Mouse (Mus musculus) stomach, embryonic 15.5 days (tissue): ENCODE measurements around the gene Ahdc1. TPM values are rescaled to one million over a fixed set of nuclear protein-coding genes. Genes with fewer than 3 reads are reported as not detected.

Experiments used
- ATAC-seq: fragments of 200-750 bp; cut with Nextera tagmentation; 2 replicates; pipeline ENCODE4 v1.8.0; 2017; ENCODE audit warnings: low read depth, moderate number of reproducible peaks, moderate TSS enrichment; ENCODE audit not compliant: insufficient read depth, low FRiP score
- H3K27ac ChIP-seq: fragments of 300-500 bp; sonication (generic); 2 replicates; pipeline ENCODE4 v1.5.1; 2015; ENCODE audit warnings: mild to moderate bottlenecking, inconsistent platforms
- H3K27me3 ChIP-seq: fragments of 300-500 bp; sonication (generic); replicated peaks from 2 replicates; pipeline ENCODE4 v1.6.1; 2015; ENCODE audit warnings: inconsistent platforms
- H3K36me3 ChIP-seq: fragments of 300-500 bp; sonication (generic); 2 replicates; pipeline ENCODE4 v1.6.1; 2015; ENCODE audit warnings: inconsistent platforms
- H3K4me1 ChIP-seq: fragments of 300-500 bp; sonication (generic); 2 replicates; pipeline ENCODE4 v1.6.1; 2015; ENCODE audit warnings: inconsistent platforms
- H3K4me2 ChIP-seq: fragments of 300-500 bp; sonication (generic); 2 replicates; pipeline ENCODE4 v1.6.1; 2015; ENCODE audit warnings: mild to moderate bottlenecking, inconsistent platforms
- H3K4me3 ChIP-seq: fragments of 300-500 bp; sonication (generic); replicated peaks from 2 replicates; pipeline ENCODE4 v1.5.1; 2015; ENCODE audit warnings: inconsistent platforms
- H3K9ac ChIP-seq: fragments of 300-500 bp; sonication (generic); 2 replicates; pipeline ENCODE4 v1.6.1; 2015; ENCODE audit warnings: inconsistent platforms
- H3K9me3 ChIP-seq: fragments of 300-500 bp; sonication (generic); 2 replicates; pipeline ENCODE4 v1.6.1; 2016; ENCODE audit warnings: inconsistent platforms
- WGBS: fragments of 180-500 bp; shearing (Covaris S2); methylation state at CpG from one replicate; pipeline ENCODE4 v1.1.7; 2015; 5-methylcytosine and 5-hydroxymethylcytosine counted together
- polyA plus RNA-seq: library from polyadenylated mRNA; unstranded; fragments of >200 nt; fragmentation: Nextera tagmentation; extraction: Ambion mirVana; gene quantifications from 2 replicates; pipeline ENCODE4 v1.2.1, GENCODE M21; 2015

The Ahdc1 gene
- polyA plus RNA-seq, 1 experiment from 2014 or later, result 9.3 TPM

- H3K9me3 ChIP-seq, result no peaks in the 10 kb centered on the region
- peaks cover 92% of the 10 kb centered on the region for H3K4me1 ChIP-seq
- no peaks in the 10 kb centered on the region for H3K36me3 ChIP-seq
- 51% methylated on average over 6 of the region's 6 CpGs for WGBS
- ATAC-seq, result no peak
- H3K4me2 ChIP-seq, result peak overlapping the region; percentile 19; the same call in 1 of the 2 replicates
- H3K9ac ChIP-seq, result no peak overlapping the region
- H3K27me3 ChIP-seq, result no peaks in the 10 kb centered on the region
- peak overlapping the region; percentile 81 for H3K27ac ChIP-seq
- no peak overlapping the region for H3K4me3 ChIP-seq
Observed at GRCm38 (mm10) chr4:133043798-133044646, 33.0 kb downstream of the Ahdc1 start.

GRCm38 (mm10) chr4:133044647-133045094, 33.6 kb downstream of the Ahdc1 start:
- Histone ChIP-seq H3K4me2 (no peak overlapping the region), H3K27ac (0 out of 2 replicates have a peak overlapping the region, but pooled peaks have one; percentile 81), H3K9ac (no peak overlapping the region)

GRCm38 (mm10) chr4:133045771-133046474, 34.9 kb downstream of the Ahdc1 start:
- 0 out of 2 replicates have a peak overlapping the region, but pooled peaks have one; percentile 24 for H3K4me2 ChIP-seq
- H3K4me3 ChIP-seq, result no peak overlapping the region
- H3K27me3 ChIP-seq, result no peaks in the 10 kb centered on the region
- peaks cover 100% of the 10 kb centered on the region for H3K4me1 ChIP-seq
- H3K36me3 ChIP-seq, result no peaks in the 10 kb centered on the region
- WGBS, result 44% methylated on average over 11 of the region's 11 CpGs
- no peaks in the 10 kb centered on the region for H3K9me3 ChIP-seq
- H3K27ac ChIP-seq, result peak overlapping the region; percentile 73
- ATAC-seq, result no peak
- H3K9ac ChIP-seq, result no peak overlapping the region

More at GRCm38 (mm10) chr4:133044647-133045094, 33.6 kb downstream of the Ahdc1 start:
- WGBS, result 40% methylated on average over 6 of the region's 6 CpGs
- no peak for ATAC-seq
- H3K9me3 ChIP-seq, result no peaks in the 10 kb centered on the region
- H3K4me3 ChIP-seq, result no peak overlapping the region
- H3K36me3 ChIP-seq, result no peaks in the 10 kb centered on the region
- no peaks in the 10 kb centered on the region for H3K27me3 ChIP-seq
- H3K4me1 ChIP-seq, result peaks cover 98% of the 10 kb centered on the region

DNA sequence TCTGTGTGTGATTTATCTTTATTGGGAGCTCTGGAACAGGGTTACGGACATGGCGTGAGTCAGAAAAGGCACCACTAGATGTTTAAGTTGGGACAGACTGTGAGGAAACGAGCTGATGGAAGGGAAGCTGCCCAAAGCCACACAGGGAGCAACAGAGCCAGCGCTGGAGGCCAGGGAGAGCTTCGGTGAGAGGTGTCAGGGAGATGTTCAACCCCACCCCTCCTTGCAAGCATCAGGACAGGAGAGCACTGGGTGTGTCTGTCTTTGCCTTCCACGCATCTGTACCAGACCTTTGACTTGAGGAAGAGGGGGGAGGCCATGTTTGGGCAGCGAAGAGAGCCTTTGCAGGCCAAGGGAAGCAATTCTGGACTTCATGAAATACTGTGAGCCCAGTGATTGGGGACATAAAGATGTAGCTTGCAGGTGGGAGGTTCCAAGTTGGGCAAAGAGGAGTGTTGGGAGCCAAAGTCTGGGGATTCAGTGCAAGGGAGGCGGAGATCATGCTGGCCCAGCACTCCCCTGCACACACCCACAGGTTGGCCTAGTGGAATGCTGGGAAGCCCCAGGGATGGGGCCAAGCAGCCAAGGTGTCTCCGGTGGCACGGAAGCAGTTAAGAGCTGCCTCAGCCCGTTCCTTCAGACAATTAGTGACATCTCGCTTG, 35.8 kb downstream of the Ahdc1 start:
- H3K4me3 ChIP-seq, result no peak overlapping the region
- H3K9me3 ChIP-seq, result no peaks in the 10 kb centered on the region
- H3K27ac ChIP-seq, result peak overlapping the region; percentile 73; the same call in 1 of the 2 replicates
- H3K4me2 ChIP-seq, result peak overlapping the region; percentile 19; the same call in 1 of the 2 replicates
- no peak for ATAC-seq
- WGBS, result 37% methylated on average over 12 of the region's 12 CpGs
- no peak overlapping the region for H3K9ac ChIP-seq
- H3K4me1 ChIP-seq, result peaks cover 100% of the 10 kb centered on the region
- no peaks in the 10 kb centered on the region for H3K27me3 ChIP-seq
- H3K36me3 ChIP-seq, result no peaks in the 10 kb centered on the region

DNA sequence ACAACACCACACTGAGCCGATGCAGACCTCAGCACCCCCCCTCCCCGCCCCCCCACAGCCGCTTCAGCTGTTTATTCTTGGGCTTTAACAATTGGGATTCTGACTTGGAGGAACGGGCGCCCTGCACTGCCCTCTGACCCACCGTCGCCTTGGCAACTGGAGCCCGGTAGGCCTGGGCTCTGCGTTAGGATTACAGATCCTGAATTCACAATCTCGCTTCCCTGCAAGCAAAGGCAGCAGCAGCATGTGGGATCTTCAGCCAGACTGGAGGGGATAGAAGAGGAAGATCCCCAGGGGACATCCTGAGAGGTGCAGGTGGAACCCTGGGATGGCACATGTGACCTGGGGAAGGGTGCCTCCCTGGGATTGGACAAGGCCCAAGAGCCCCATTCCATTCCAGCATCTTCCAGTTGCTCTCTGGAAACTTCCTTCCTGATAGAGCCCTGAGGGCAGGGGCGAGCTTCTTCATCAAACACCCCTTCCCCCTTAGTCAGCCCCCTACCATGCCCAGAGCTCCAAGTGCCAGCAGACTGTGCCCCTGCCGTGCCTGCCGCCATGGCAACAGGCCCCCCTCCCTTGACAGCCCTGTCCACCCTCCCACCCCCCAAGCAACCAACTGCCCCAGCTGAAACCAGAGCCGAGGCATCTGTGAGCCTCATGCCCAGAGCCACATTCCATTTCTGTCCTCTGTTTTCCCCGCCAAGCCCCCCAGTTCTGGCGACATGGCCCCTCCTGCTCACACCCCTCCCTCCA, 36.5 kb downstream of the Ahdc1 start:
- Histone ChIP-seq H3K4me2 (peak overlapping the region; percentile 19; the same call in 1 of the 2 replicates), H3K27me3 (no peaks in the 10 kb centered on the region), H3K36me3 (no peaks in the 10 kb centered on the region), H3K4me3 (no peak overlapping the region), H3K9me3 (no peaks in the 10 kb centered on the region), H3K9ac (no peak overlapping the region), H3K27ac (peak overlapping the region; percentile 73; the same call in 1 of the 2 replicates), H3K4me1 (peaks cover 100% of the 10 kb centered on the region)
- 31% methylated on average over 16 of the region's 16 CpGs for WGBS
- ATAC-seq, result no peak

DNA sequence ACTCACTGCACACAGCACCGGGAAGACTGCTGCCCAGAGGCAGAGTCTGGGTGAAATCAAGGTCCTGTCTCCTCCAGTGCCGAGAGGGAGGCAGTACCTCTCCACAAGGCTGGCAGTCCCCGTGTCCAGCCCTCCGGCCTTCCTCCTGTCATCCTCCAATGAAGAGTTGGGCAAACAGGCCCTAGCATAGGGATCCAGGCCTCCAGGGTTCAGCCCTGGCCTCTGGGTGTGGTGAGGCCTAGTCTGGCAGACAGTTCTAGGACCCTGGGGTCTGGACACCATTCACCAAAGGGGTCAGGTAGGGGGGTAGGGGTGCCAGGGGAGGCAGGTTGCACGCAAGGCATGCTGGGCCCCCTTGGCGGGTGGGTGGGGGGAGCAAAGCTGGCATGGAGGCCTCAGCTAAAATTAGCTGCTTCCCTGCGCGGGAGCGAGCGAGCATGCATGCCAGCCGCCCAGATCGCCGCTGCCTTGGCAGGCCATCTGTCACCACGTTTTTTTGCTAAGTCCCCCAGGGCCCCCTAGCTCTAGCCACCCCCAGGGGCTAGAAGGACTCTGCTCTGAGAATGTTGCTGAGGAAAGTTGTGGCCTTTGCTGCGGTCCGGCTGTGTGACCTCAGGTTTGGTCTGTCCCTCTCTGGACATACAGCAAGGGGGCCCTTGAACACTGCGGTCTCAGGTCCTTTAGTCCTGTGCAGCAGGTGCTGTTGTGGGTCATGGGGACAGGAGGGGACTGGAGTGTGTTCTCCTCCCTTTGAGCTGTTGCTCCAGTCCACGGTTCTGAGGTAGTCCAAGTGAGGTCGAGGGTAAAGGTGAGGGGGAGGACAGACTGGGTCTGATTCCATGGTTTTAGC, 38.2 kb downstream of the Ahdc1 start:
- H3K4me3 ChIP-seq, result no peak overlapping the region
- peak overlapping the region; percentile 61; the same call in 1 of the 2 replicates for H3K27ac ChIP-seq
- 61% methylated on average over 19 of the region's 19 CpGs for WGBS
- no peak overlapping the region for H3K9ac ChIP-seq
- no peak for ATAC-seq
- H3K9me3 ChIP-seq, result no peaks in the 10 kb centered on the region
- no peaks in the 10 kb centered on the region for H3K36me3 ChIP-seq
- no peak overlapping the region for H3K4me2 ChIP-seq
- peaks cover 99% of the 10 kb centered on the region for H3K4me1 ChIP-seq
- no peaks in the 10 kb centered on the region for H3K27me3 ChIP-seq

DNA sequence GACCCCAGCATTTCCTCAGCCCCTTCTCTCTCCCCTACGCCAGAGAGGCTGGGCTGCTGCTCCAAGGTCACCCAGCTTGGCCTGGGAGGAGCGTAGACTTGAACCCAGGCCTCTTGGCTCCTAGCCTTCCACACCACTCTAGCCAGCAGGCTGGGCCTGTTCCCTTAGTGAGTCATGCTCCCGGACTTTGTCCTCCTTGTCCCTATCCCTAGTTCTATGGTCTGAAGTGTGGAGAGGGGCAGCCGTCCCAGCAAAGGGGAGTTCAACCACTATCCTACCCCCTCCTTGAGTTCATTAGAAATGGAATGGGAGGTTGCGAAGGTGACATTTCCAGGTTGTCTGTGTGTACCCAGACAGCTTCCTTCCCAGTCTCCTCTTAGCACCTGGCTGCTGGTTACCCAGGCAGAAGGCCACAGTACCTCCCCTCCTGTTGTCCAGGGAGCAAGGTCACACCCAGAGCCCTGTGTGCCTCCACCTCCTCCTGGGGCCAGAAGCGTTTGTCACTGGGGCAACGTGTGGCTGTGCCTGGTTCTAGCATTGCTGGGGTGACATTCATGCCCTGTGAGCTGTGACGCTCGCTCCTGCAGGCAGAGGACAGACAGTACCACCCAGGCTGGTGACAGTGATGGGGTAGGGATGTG, 39.3 kb downstream of the Ahdc1 start:
- peak overlapping the region; percentile 41; the same call in 1 of the 2 replicates for H3K27ac ChIP-seq
- peaks cover 98% of the 10 kb centered on the region for H3K4me1 ChIP-seq
- WGBS, result 65% methylated on average over 9 of the region's 9 CpGs
- ATAC-seq, result no peak
- no peak overlapping the region for H3K4me3 ChIP-seq
- 0 out of 2 replicates have a peak, but pooled peaks cover under 1% of the 10 kb centered on the region for H3K36me3 ChIP-seq
- no peaks in the 10 kb centered on the region for H3K27me3 ChIP-seq
- H3K4me2 ChIP-seq, result no peak overlapping the region
- no peak overlapping the region for H3K9ac ChIP-seq
- no peaks in the 10 kb centered on the region for H3K9me3 ChIP-seq

GRCm38 (mm10) chr4:133050837-133051549, 39.9 kb downstream of the Ahdc1 start:
- WGBS, result 78% methylated on average over 6 of the region's 6 CpGs

DNA sequence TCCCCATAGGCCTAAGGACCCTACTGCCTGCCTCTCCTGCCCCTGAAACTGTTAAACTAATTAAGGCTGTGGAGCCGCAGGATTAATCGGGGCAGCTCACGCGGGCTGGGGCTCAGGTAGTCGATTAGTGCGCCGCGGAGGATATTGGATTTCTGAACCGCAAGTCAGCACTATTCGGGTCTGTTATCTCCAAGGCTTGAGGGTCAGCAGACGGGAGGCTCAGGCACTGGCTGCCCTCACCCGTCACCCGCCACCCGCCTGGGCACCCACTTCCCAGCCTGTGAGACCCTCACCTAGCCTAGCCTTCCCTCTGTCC, 40.4 kb downstream of the Ahdc1 start:
- ATAC-seq, result no peak
- H3K4me3 ChIP-seq, result no peak overlapping the region
- 51% methylated on average over 14 of the region's 14 CpGs for WGBS
- H3K36me3 ChIP-seq, result 0 out of 2 replicates have a peak, but pooled peaks cover 4% of the 10 kb centered on the region
- H3K9ac ChIP-seq, result no peak overlapping the region
- H3K4me1 ChIP-seq, result peaks cover 98% of the 10 kb centered on the region
- H3K27ac ChIP-seq, result 0 out of 2 replicates have a peak overlapping the region, but pooled peaks have one; percentile 40
- no peaks in the 10 kb centered on the region for H3K27me3 ChIP-seq
- H3K4me2 ChIP-seq, result no peak overlapping the region
- no peaks in the 10 kb centered on the region for H3K9me3 ChIP-seq

More at GRCm38 (mm10) chr4:133050837-133051549, 39.9 kb downstream of the Ahdc1 start:
- H3K9ac ChIP-seq, result no peak overlapping the region
- 0 out of 2 replicates have a peak, but pooled peaks cover 4% of the 10 kb centered on the region for H3K36me3 ChIP-seq
- H3K4me1 ChIP-seq, result peaks cover 98% of the 10 kb centered on the region
- H3K4me2 ChIP-seq, result no peak overlapping the region
- H3K9me3 ChIP-seq, result no peaks in the 10 kb centered on the region
- no peaks in the 10 kb centered on the region for H3K27me3 ChIP-seq
- ATAC-seq, result no peak
- H3K27ac ChIP-seq, result 0 out of 2 replicates have a peak overlapping the region, but pooled peaks have one; percentile 40
- H3K4me3 ChIP-seq, result no peak overlapping the region
